Comparison of ENCODE assay signal across 15 mouse cellular contexts in genomic region chr8:35934115-35934607, GRCm38 (mm10).
DNase-seq lines count a peak whose midpoint lies in the region; ATAC-seq and TF ChIP-seq lines count a peak whose summit lies in the region.
"Had no signal": no experiment of that assay in that cellular context is flagged by ENCODE, and none has a peak within 500 bp of the region (broad histone marks: within the 10 kb centered on the region; RNA-seq: fewer than 3 reads in every experiment).

No protein-coding gene starts in this region.

- H3K27ac ChIP-seq in forebrain, embryonic 11.5 days (ENCODE audit: low read depth, low read length), result peak overlapping the region; percentile 60; the same call in 1 of the 2 replicates
- H3K27ac ChIP-seq in forebrain, embryonic 10.5 days, result no peak overlapping the region
- H3K27ac ChIP-seq in midbrain, embryonic 12.5 days (replicated peaks), result peak overlapping the region; percentile 52
- peak overlapping the region; percentile 74 for H3K27ac ChIP-seq in neural tube, embryonic 15.5 days (replicated peaks)
- H3K27ac ChIP-seq: embryonic facial prominence, embryonic 10.5 days; intestine, embryonic 15.5 days; limb, embryonic 12.5 days; liver, embryonic 15.5 days had no signal

- H3K9ac ChIP-seq in forebrain, embryonic 11.5 days (ENCODE audit: low read length), result no peak overlapping the region
- H3K9ac ChIP-seq in midbrain, embryonic 12.5 days (replicated peaks), result no peak overlapping the region
- no peak overlapping the region; the same call in 1 of the 2 replicates for H3K9ac ChIP-seq in neural tube, embryonic 15.5 days (replicated peaks)
- H3K9ac ChIP-seq: intestine, embryonic 15.5 days; limb, embryonic 12.5 days; liver, embryonic 15.5 days had no signal

- ATAC-seq in forebrain, embryonic 11.5 days (replicated peaks; ENCODE audit: low FRiP score), result peak; percentile 23
- peak; percentile 43 for ATAC-seq in midbrain, embryonic 12.5 days (ENCODE audit: low FRiP score, low read depth)
- ATAC-seq in neural tube, embryonic 15.5 days (ENCODE audit: low FRiP score), result peak; percentile 30; the same call in 1 of the 2 replicates
- ATAC-seq: intestine, embryonic 15.5 days had no signal

- H3K36me3 ChIP-seq in forebrain, embryonic 11.5 days (ENCODE audit: control insufficient read depth, insufficient read depth, low read length), result no peaks in the 10 kb centered on the region
- H3K36me3 ChIP-seq in forebrain, embryonic 10.5 days (replicated peaks), result no peaks in the 10 kb centered on the region
- no peaks in the 10 kb centered on the region for H3K36me3 ChIP-seq in midbrain, embryonic 12.5 days
- no peaks in the 10 kb centered on the region for H3K36me3 ChIP-seq in neural tube, embryonic 15.5 days
- H3K36me3 ChIP-seq: embryonic facial prominence, embryonic 10.5 days; intestine, embryonic 15.5 days; limb, embryonic 12.5 days; liver, embryonic 15.5 days had no signal

- H3K4me1 ChIP-seq in forebrain, embryonic 11.5 days (replicated peaks; ENCODE audit: control insufficient read depth, insufficient read depth, low read length), result 0 out of 2 replicates have a peak, but pooled peaks cover 2% of the 10 kb centered on the region
- peaks cover 10% of the 10 kb centered on the region for H3K4me1 ChIP-seq in forebrain, embryonic 10.5 days
- peaks cover 16% of the 10 kb centered on the region for H3K4me1 ChIP-seq in midbrain, embryonic 12.5 days
- peaks cover 9% of the 10 kb centered on the region; the same call in 1 of the 2 replicates for H3K4me1 ChIP-seq in neural tube, embryonic 15.5 days
- no peaks in the 10 kb centered on the region for H3K4me1 ChIP-seq in lung, adult 2 months (ENCODE audit: control insufficient read depth, insufficient read depth, low read length)
- H3K4me1 ChIP-seq: embryonic facial prominence, embryonic 10.5 days; intestine, embryonic 15.5 days; limb, embryonic 12.5 days; liver, embryonic 15.5 days had no signal

- WGBS in forebrain, embryonic 11.5 days, result 69% methylated on average over 7 of the region's 7 CpGs
- 88% methylated on average over 7 of the region's 7 CpGs for WGBS in forebrain, embryonic 10.5 days
- WGBS in midbrain, embryonic 12.5 days, result 67% methylated on average over 7 of the region's 7 CpGs
- WGBS in neural tube, embryonic 15.5 days, result 47% methylated on average over 7 of the region's 7 CpGs
- 94% methylated on average over 7 of the region's 7 CpGs for WGBS in lung, adult 2 months

- H3K27me3 ChIP-seq in forebrain, embryonic 11.5 days (ENCODE audit: control insufficient read depth, insufficient read depth, low read length), result no peaks in the 10 kb centered on the region
- H3K27me3 ChIP-seq in forebrain, embryonic 10.5 days (ENCODE audit: poor library complexity, severe bottlenecking), result no peaks in the 10 kb centered on the region
- H3K27me3 ChIP-seq in midbrain, embryonic 12.5 days, result no peaks in the 10 kb centered on the region
- H3K27me3 ChIP-seq in neural tube, embryonic 15.5 days (replicated peaks), result no peaks in the 10 kb centered on the region
- H3K27me3 ChIP-seq: CH12.LX; intestine, embryonic 15.5 days; limb, embryonic 12.5 days; liver, embryonic 15.5 days had no signal

- no peak overlapping the region for H3K4me2 ChIP-seq in forebrain, embryonic 11.5 days (ENCODE audit: low read depth, low read length, severe bottlenecking)
- H3K4me2 ChIP-seq in midbrain, embryonic 12.5 days (replicated peaks), result peak overlapping the region; percentile 11; the same call in 1 of the 2 replicates
- H3K4me2 ChIP-seq in neural tube, embryonic 15.5 days, result no peak overlapping the region
- H3K4me2 ChIP-seq: intestine, embryonic 15.5 days; limb, embryonic 12.5 days; liver, embryonic 15.5 days had no signal

- no peak overlapping the region for H3K4me3 ChIP-seq in forebrain, embryonic 11.5 days (ENCODE audit: low read depth, low read length)
- no peak overlapping the region for H3K4me3 ChIP-seq in forebrain, embryonic 10.5 days
- H3K4me3 ChIP-seq in midbrain, embryonic 12.5 days, result no peak overlapping the region
- H3K4me3 ChIP-seq in neural tube, embryonic 15.5 days (replicated peaks), result no peak overlapping the region
- H3K4me3 ChIP-seq in lung, adult 2 months (replicated peaks; ENCODE audit: extremely low read depth, low read depth, low read length), result no peak overlapping the region
- H3K4me3 ChIP-seq: embryonic facial prominence, embryonic 10.5 days; intestine, embryonic 15.5 days; limb, embryonic 12.5 days; liver, embryonic 15.5 days had no signal

- no peak for TF ChIP-seq CTCF in lung, adult 2 months (IDR thresholded peaks at IDR 0.05; ENCODE audit: insufficient read depth, low read length)

- TF ChIP-seq POLR2A in lung, adult 2 months (IDR thresholded peaks at IDR 0.05; ENCODE audit: borderline replicate concordance, extremely low read depth, low read depth, low read length), result no peak

- no peaks in the 10 kb centered on the region for H3K9me3 ChIP-seq in forebrain, embryonic 11.5 days (ENCODE audit: control insufficient read depth, low read length)
- no peaks in the 10 kb centered on the region for H3K9me3 ChIP-seq in forebrain, embryonic 10.5 days
- no peaks in the 10 kb centered on the region for H3K9me3 ChIP-seq in midbrain, embryonic 12.5 days
- H3K9me3 ChIP-seq in neural tube, embryonic 15.5 days (replicated peaks), result no peaks in the 10 kb centered on the region
- H3K9me3 ChIP-seq: embryonic facial prominence, embryonic 10.5 days; intestine, embryonic 15.5 days; limb, embryonic 12.5 days; liver, embryonic 15.5 days had no signal

- DNase-seq in forebrain, embryonic 11.5 days (ENCODE audit: low spot score), result no peak
- no peak for DNase-seq in forebrain, embryonic 10.5 days (ENCODE audit: extremely low spot score, low spot score)
- peak; percentile 5 to 15 for DNase-seq in right cerebral cortex, adult 2 months (ENCODE audit: low spot score in 2 of 2)
- no peak for DNase-seq in right cerebral cortex, postnatal 14 days
- DNase-seq in lung, adult 2 months, result no peak
- no peak for DNase-seq in urinary bladder, postnatal 25 days (ENCODE audit: low spot score)
- DNase-seq: heart, postnatal 10 days; lung, postnatal 14 days had no signal

Comparison
In these comparisons a context has a peak if more than half of its experiments do, and no peak if none do; other contexts are left out.
1. DNase-seq: peak in right cerebral cortex, adult 2 months (2 of 2); none in forebrain, embryonic 11.5 days (single experiment), forebrain, embryonic 10.5 days (single experiment), right cerebral cortex, postnatal 14 days (single experiment), lung, adult 2 months (single experiment) and urinary bladder, postnatal 25 days (single experiment).
2. Peak in every context shown above with its lines, with median percentiles within 50 percentile points of each other: ATAC-seq.